Mouse (Mus musculus) ovary, postnatal 10 days (tissue): ENCODE results near the gene Acot1.
"Not testable (repeated sequence)": the region's sequence is repeated elsewhere in the genome, so short reads cannot be mapped to it uniquely, and the experiment has no call there.

Experiments used
- DNase-seq: peaks from one replicate; pipeline ENCODE4 v3.0.0; 2022; ENCODE audit warnings: low spot score

Acot1 gene

GRCm38 (mm10) chr12:84022266-84022665 is 13.0 kb downstream of the Acot1 start:
- DNase-seq: not testable (repeated sequence)

GRCm38 (mm10) chr12:84023052-84023745 is 13.9 kb downstream of the Acot1 start:
- no peak for DNase-seq

- no peak for DNase-seq
Observed at GRCm38 (mm10) chr12:84025888-84026287, 16.6 kb downstream of the Acot1 start.

GRCm38 (mm10) chr12:84028328-84028727 is 19.0 kb downstream of the Acot1 start:
- not testable (repeated sequence) for DNase-seq

GRCm38 (mm10) chr12:84029043-84029442 is 19.8 kb downstream of the Acot1 start:
- DNase-seq: not testable (repeated sequence)

- peak; percentile 39 for DNase-seq
Observed at GRCm38 (mm10) chr12:84030659-84031332, 21.5 kb downstream of the Acot1 start.

GRCm38 (mm10) chr12:84032854-84033253 is 23.6 kb downstream of the Acot1 start:
- DNase-seq: no peak

GRCm38 (mm10) chr12:84033302-84033701 is 24.0 kb downstream of the Acot1 start:
- DNase-seq: not testable (repeated sequence)

- no peak for DNase-seq
Observed at GRCm38 (mm10) chr12:84034108-84034507, 24.8 kb downstream of the Acot1 start.

- peak; percentile 12 for DNase-seq
Observed at GRCm38 (mm10) chr12:84038241-84038640, 29.0 kb downstream of the Acot1 start, which contains the start of gene Acot4. Acot4 (plus strand) TSS chr12:84038379.

GRCm38 (mm10) chr12:84038691-84039111 is 29.4 kb downstream of the Acot1 start, which contains the start of gene Gm49366:
Gm49366 (plus strand) TSS chr12:84038935.
- not testable (repeated sequence) for DNase-seq

GRCm38 (mm10) chr12:84042248-84042647 is 33.0 kb downstream of the Acot1 start:
- no peak for DNase-seq

- no peak for DNase-seq
Observed at GRCm38 (mm10) chr12:84044045-84044444, 34.8 kb downstream of the Acot1 start.

- DNase-seq: no peak
Observed at GRCm38 (mm10) chr12:84046906-84047305, 37.6 kb downstream of the Acot1 start.

GRCm38 (mm10) chr12:84050744-84051143 is 41.5 kb downstream of the Acot1 start:
- not testable (repeated sequence) for DNase-seq

- no peak for DNase-seq
Observed at GRCm38 (mm10) chr12:84051937-84052474, 42.7 kb downstream of the Acot1 start, which contains the start of gene Acot3. Acot3 (plus strand) TSS chr12:84052144.

- DNase-seq: no peak
Observed at GRCm38 (mm10) chr12:84052609-84053008, 43.3 kb downstream of the Acot1 start.

- no peak for DNase-seq
Observed at GRCm38 (mm10) chr12:84053173-84053572, 43.9 kb downstream of the Acot1 start.

- no peak for DNase-seq
Observed at GRCm38 (mm10) chr12:84053679-84054391, 44.5 kb downstream of the Acot1 start.

GRCm38 (mm10) chr12:84060946-84061345 is 51.7 kb downstream of the Acot1 start:
- no peak for DNase-seq

- no peak for DNase-seq
Observed at GRCm38 (mm10) chr12:84062336-84062735, 53.0 kb downstream of the Acot1 start.

GRCm38 (mm10) chr12:84063228-84063627 is 53.9 kb downstream of the Acot1 start:
- DNase-seq: no peak
